Mouse (Mus musculus) thymus, adult 2 months (tissue): ENCODE measurements at regions not wholly inside any gene's neighbourhood (a gene's known extent, or its start where the extent isn't known, plus 50 kb on each side); places are given as distances from the start of the nearest gene placed in this dataset.

Experiments used
- DNase-seq: peaks from one replicate; pipeline ENCODE4 v3.0.0; 2021
- H3K27ac ChIP-seq: fragments of 200-500 bp; 2 replicates; pipeline ENCODE4 v1.5.1; 2012; ENCODE audit warnings: low read length, control low read depth; ENCODE audit not compliant: control insufficient read depth, insufficient read depth
- H3K27me3 ChIP-seq: fragments of 200-500 bp; 2 replicates; pipeline ENCODE4 v1.6.1; 2012; ENCODE audit warnings: mild to moderate bottlenecking, low read length, moderate library complexity, mixed read lengths; ENCODE audit not compliant: control insufficient read depth, insufficient read depth
- H3K36me3 ChIP-seq: fragments of 200-500 bp; 2 replicates; pipeline ENCODE4 v1.6.1; 2012; ENCODE audit warnings: mild to moderate bottlenecking, low read length, moderate library complexity; ENCODE audit not compliant: control insufficient read depth, insufficient read depth
- H3K4me1 ChIP-seq: fragments of 200-500 bp; replicated peaks from 2 replicates; pipeline ENCODE4 v1.6.1; 2012; ENCODE audit warnings: low read length; ENCODE audit not compliant: control insufficient read depth, insufficient read depth
- H3K4me3 ChIP-seq: fragments of 200-500 bp; 2 replicates; pipeline ENCODE4 v1.5.1; 2012; ENCODE audit warnings: mild to moderate bottlenecking, low read length, control low read depth, moderate library complexity; ENCODE audit not compliant: control insufficient read depth, insufficient read depth
- CTCF ChIP-seq: fragments of 200-500 bp; IDR thresholded peaks from 2 replicates; pipeline ENCODE4 v1.5.1; 2012; ENCODE audit warnings: mild to moderate bottlenecking, control low read depth, low read length, moderate library complexity, borderline replicate concordance; ENCODE audit not compliant: control insufficient read depth, poor library complexity, insufficient read depth; ENCODE audit errors: extremely low read depth
- POLR2A ChIP-seq: fragments of 200-500 bp; IDR thresholded peaks from 2 replicates; pipeline ENCODE4 v1.6.1; 2012; ENCODE audit warnings: mild to moderate bottlenecking, low read length, control low read depth, moderate library complexity; ENCODE audit not compliant: control insufficient read depth, poor library complexity, insufficient read depth; ENCODE audit errors: extremely low read depth
- WGBS: fragments of 180-500 bp; shearing (Covaris S2); methylation state at CpG from one replicate; pipeline ENCODE4 v1.1.7; 2018; 5-methylcytosine and 5-hydroxymethylcytosine counted together

- Histone ChIP-seq H3K36me3 (no peaks in the 10 kb centered on the region), H3K4me1 (no peaks in the 10 kb centered on the region), H3K27me3 (no peaks in the 10 kb centered on the region), H3K27ac (no peak overlapping the region), H3K4me3 (no peak overlapping the region)
- TF ChIP-seq CTCF (no peak), POLR2A (no peak)
- WGBS: 92% methylated on average over 4 of the region's 4 CpGs
- DNase-seq: no peak
Measured at GRCm38 (mm10) chr6:14146394-14146793, 275.1 kb upstream of the 2610001J05Rik start.

GRCm38 (mm10) chr6:14142107-14142751 lies 270.9 kb upstream of the 2610001J05Rik start:
- 86% methylated on average over 8 of the region's 8 CpGs for WGBS
- H3K27me3 ChIP-seq: no peaks in the 10 kb centered on the region
- H3K4me1 ChIP-seq: no peaks in the 10 kb centered on the region
- H3K4me3 ChIP-seq: no peak overlapping the region
- TF ChIP-seq POLR2A (no peak), CTCF (no peak)
- DNase-seq: no peak
- no peak overlapping the region for H3K27ac ChIP-seq
- no peaks in the 10 kb centered on the region for H3K36me3 ChIP-seq

- DNase-seq: no peak
- TF ChIP-seq POLR2A (no peak), CTCF (no peak)
- no peak overlapping the region for H3K4me3 ChIP-seq
Measured at GRCm38 (mm10) chr6:14130392-14131144, 259.2 kb upstream of the 2610001J05Rik start.

GRCm38 (mm10) chr6:14129394-14129793 lies 258.1 kb upstream of the 2610001J05Rik start:
- Histone ChIP-seq H3K4me1 (no peaks in the 10 kb centered on the region), H3K27me3 (no peaks in the 10 kb centered on the region), H3K27ac (no peak overlapping the region), H3K36me3 (no peaks in the 10 kb centered on the region), H3K4me3 (no peak overlapping the region)
- DNase-seq: no peak
- no peak for TF ChIP-seq CTCF
- no peak for TF ChIP-seq POLR2A

More at GRCm38 (mm10) chr6:14130392-14131144, 259.2 kb upstream of the 2610001J05Rik start:
- H3K36me3 ChIP-seq: no peaks in the 10 kb centered on the region
- no peak overlapping the region for H3K27ac ChIP-seq
- no peaks in the 10 kb centered on the region for H3K27me3 ChIP-seq
- WGBS: 94% methylated on average over 1 of the region's 1 CpGs
- H3K4me1 ChIP-seq: no peaks in the 10 kb centered on the region

- TF ChIP-seq POLR2A (no peak), CTCF (no peak)
- no peaks in the 10 kb centered on the region for H3K4me1 ChIP-seq
- no peaks in the 10 kb centered on the region for H3K36me3 ChIP-seq
- no peak overlapping the region for H3K4me3 ChIP-seq
- no peak overlapping the region for H3K27ac ChIP-seq
- WGBS: 87% methylated on average over 3 of the region's 3 CpGs
- H3K27me3 ChIP-seq: no peaks in the 10 kb centered on the region
- DNase-seq: no peak
Measured at GRCm38 (mm10) chr6:14122311-14122710, 251.0 kb upstream of the 2610001J05Rik start.

- WGBS: 82% methylated on average over 5 of the region's 5 CpGs
- TF ChIP-seq CTCF: no peak
- TF ChIP-seq POLR2A: no peak
- no peak for DNase-seq
Measured at GRCm38 (mm10) chr6:14121479-14121878, 250.2 kb upstream of the 2610001J05Rik start.

More at GRCm38 (mm10) chr6:14121479-14121878, 250.2 kb upstream of the 2610001J05Rik start:
- Histone ChIP-seq H3K4me1 (no peaks in the 10 kb centered on the region), H3K27me3 (no peaks in the 10 kb centered on the region), H3K4me3 (no peak overlapping the region), H3K27ac (no peak overlapping the region), H3K36me3 (no peaks in the 10 kb centered on the region)
